In genomic region chr17:5642918-5643721, GRCm38 (mm10) we compare ENCODE assay signal across 9 mouse cellular contexts.
A peak's percentile ranks its signal among the peaks of the same experiment; 100 is the strongest.
DNase-seq lines count a peak whose midpoint lies in the region; ATAC-seq and TF ChIP-seq lines count a peak whose summit lies in the region.
"Had no signal": no experiment of that assay in that cellular context is flagged by ENCODE, and none has a peak within 500 bp of the region (broad histone marks: within the 10 kb centered on the region; RNA-seq: fewer than 3 reads in every experiment).

No protein-coding gene starts in this region.

- WGBS in midbrain, embryonic 16.5 days, result 87% methylated on average over 15 of the region's 15 CpGs
- 88% methylated on average over 15 of the region's 15 CpGs for whole genome bisulfite sequencing in midbrain, embryonic 13.5 days
- WGBS in heart, adult 2 months, result 71% methylated on average over 15 of the region's 15 CpGs

- no peak for ATAC-seq in midbrain, embryonic 16.5 days
- no peak for ATAC-seq in midbrain, embryonic 13.5 days

- H3K4me3 ChIP-seq in midbrain, embryonic 16.5 days (ENCODE audit: low read depth, low read length), result no peak overlapping the region
- H3K4me3 ChIP-seq in midbrain, embryonic 13.5 days (replicated peaks), result no peak overlapping the region
- no peak overlapping the region for H3K4me3 ChIP-seq in heart, adult 2 months

- intact Hi-C loops in left cerebral cortex, postnatal 25 days (cut with DNase I), result loop anchor here (1.0 to 5.0 kb wide), 2 partner anchors 91 to 152 kb away; no protein-coding TSS in a partner anchor
- intact Hi-C loops in heart, adult 2 months (cut with DNase I), result no loop called here

- no peak for TF ChIP-seq POLR2A in heart, adult 2 months (IDR thresholded peaks at IDR 0.05; ENCODE audit: insufficient read depth, low read depth, low read length)

- no peaks in the 10 kb centered on the region for H3K9me3 ChIP-seq in midbrain, embryonic 16.5 days (replicated peaks; ENCODE audit: control insufficient read depth, low read length, poor library complexity, severe bottlenecking)
- no peaks in the 10 kb centered on the region for H3K9me3 ChIP-seq in midbrain, embryonic 13.5 days

- no peak for TF ChIP-seq EP300 in heart, adult 2 months (IDR thresholded peaks at IDR 0.05; ENCODE audit: insufficient read depth, low read depth, low read length)

- no peak for TF ChIP-seq CTCF in heart, adult 2 months (IDR thresholded peaks at IDR 0.05)

- no peaks in the 10 kb centered on the region for H3K36me3 ChIP-seq in midbrain, embryonic 16.5 days (ENCODE audit: control insufficient read depth, insufficient read depth, low read length)
- H3K36me3 ChIP-seq in midbrain, embryonic 13.5 days, result no peaks in the 10 kb centered on the region
- H3K36me3 ChIP-seq in heart, adult 2 months (ENCODE audit: control insufficient read depth, insufficient read depth, low read length), result no peaks in the 10 kb centered on the region

- no peaks in the 10 kb centered on the region for H3K4me1 ChIP-seq in midbrain, embryonic 16.5 days (ENCODE audit: control insufficient read depth, insufficient read depth, low read length)
- no peaks in the 10 kb centered on the region for H3K4me1 ChIP-seq in midbrain, embryonic 13.5 days (replicated peaks)
- H3K4me1 ChIP-seq in heart, adult 2 months (ENCODE audit: control insufficient read depth, insufficient read depth, low read length), result no peaks in the 10 kb centered on the region

- no peaks in the 10 kb centered on the region for H3K79me2 ChIP-seq in heart, adult 2 months (replicated peaks; ENCODE audit: control insufficient read depth, insufficient read depth, low read length)

- H3K4me2 ChIP-seq in midbrain, embryonic 16.5 days (ENCODE audit: low read length), result no peak overlapping the region
- no peak overlapping the region for H3K4me2 ChIP-seq in midbrain, embryonic 13.5 days (replicated peaks)

- H3K9ac ChIP-seq in midbrain, embryonic 16.5 days (ENCODE audit: low read depth, low read length), result no peak overlapping the region
- no peak overlapping the region for H3K9ac ChIP-seq in midbrain, embryonic 13.5 days (replicated peaks)
- no peak overlapping the region for H3K9ac ChIP-seq in heart, adult 2 months (ENCODE audit: low read depth, low read length)

- H3K27me3 ChIP-seq in midbrain, embryonic 16.5 days (ENCODE audit: control insufficient read depth, insufficient read depth, low read depth, low read length), result no peaks in the 10 kb centered on the region
- H3K27me3 ChIP-seq in midbrain, embryonic 13.5 days, result no peaks in the 10 kb centered on the region
- no peaks in the 10 kb centered on the region for H3K27me3 ChIP-seq in heart, adult 2 months (ENCODE audit: control insufficient read depth, insufficient read depth, low read length)

- H3K27ac ChIP-seq in midbrain, embryonic 16.5 days (ENCODE audit: low read length), result peak overlapping the region; percentile 56; the same call in 1 of the 2 replicates
- H3K27ac ChIP-seq in midbrain, embryonic 13.5 days, result no peak overlapping the region
- H3K27ac ChIP-seq in heart, adult 2 months, result no peak overlapping the region
- H3K27ac ChIP-seq: macrophage had no signal

- DNase-seq in gastrocnemius, adult 8-10 months (ENCODE audit: low spot score in 2 of 2), result peak; percentile 53 to 67
- DNase-seq in left cerebral cortex, postnatal 25 days (ENCODE audit: low spot score in 2 of 2), result peak; percentile 81 to 96
- DNase-seq in right cerebral cortex, postnatal 4 days, result peak; percentile 48
- no peak for DNase-seq in heart, adult 2 months
- no peak for DNase-seq in embryo, embryonic 9.5 days (ENCODE audit: extremely low spot score)
- DNase-seq in thymus, adult 18-20 months, result no peak

Comparison
In these comparisons a context has a peak if more than half of its experiments do, and no peak if none do; other contexts are left out.
1. DNase-seq: peak in gastrocnemius, adult 8-10 months (2 of 2), left cerebral cortex, postnatal 25 days (2 of 2) and right cerebral cortex, postnatal 4 days (single experiment); none in heart, adult 2 months (0 of 2), embryo, embryonic 9.5 days (single experiment) and thymus, adult 18-20 months (0 of 2).